Mouse (Mus musculus) bone marrow macrophage, adult 2 months (primary cell): ENCODE data around the gene Mapk9. TPM values are rescaled to one million over a fixed set of nuclear protein-coding genes. Genes with fewer than 3 reads are reported as not detected.

Experiments
- H3K27ac ChIP-seq: 2 replicates; pipeline ENCODE4 v1.5.1; 2012; ENCODE audit warnings: low read depth, low read length; ENCODE audit not compliant: insufficient read depth
- H3K4me1 ChIP-seq: 2 replicates; pipeline ENCODE4 v1.6.1; 2012; ENCODE audit warnings: low read length; ENCODE audit not compliant: control insufficient read depth, insufficient read depth
- H3K4me3 ChIP-seq: 2 replicates; pipeline ENCODE4 v1.5.1; 2012; ENCODE audit warnings: mild to moderate bottlenecking, low read length, moderate library complexity; ENCODE audit not compliant: insufficient read depth
- CTCF ChIP-seq: IDR thresholded peaks from 2 replicates; pipeline ENCODE4 v1.5.1; 2012; ENCODE audit warnings: low read depth, mild to moderate bottlenecking, low read length, moderate library complexity
- POLR2A ChIP-seq: IDR thresholded peaks from 2 replicates; pipeline ENCODE4 v1.6.1; 2012; ENCODE audit warnings: mild to moderate bottlenecking, low read depth, low read length, borderline replicate concordance
- polyA plus RNA-seq: library from polyadenylated mRNA; stranded (reverse); fragments of >200 nt; gene quantifications from 2 replicates; pipeline ENCODE4 v1.2.4, GENCODE M21; 2012; ENCODE audit not compliant: missing spikeins, insufficient read depth, insufficient read length

Gene Mapk9
- polyA plus RNA-seq, 1 experiment: 42.8 TPM

DNA sequence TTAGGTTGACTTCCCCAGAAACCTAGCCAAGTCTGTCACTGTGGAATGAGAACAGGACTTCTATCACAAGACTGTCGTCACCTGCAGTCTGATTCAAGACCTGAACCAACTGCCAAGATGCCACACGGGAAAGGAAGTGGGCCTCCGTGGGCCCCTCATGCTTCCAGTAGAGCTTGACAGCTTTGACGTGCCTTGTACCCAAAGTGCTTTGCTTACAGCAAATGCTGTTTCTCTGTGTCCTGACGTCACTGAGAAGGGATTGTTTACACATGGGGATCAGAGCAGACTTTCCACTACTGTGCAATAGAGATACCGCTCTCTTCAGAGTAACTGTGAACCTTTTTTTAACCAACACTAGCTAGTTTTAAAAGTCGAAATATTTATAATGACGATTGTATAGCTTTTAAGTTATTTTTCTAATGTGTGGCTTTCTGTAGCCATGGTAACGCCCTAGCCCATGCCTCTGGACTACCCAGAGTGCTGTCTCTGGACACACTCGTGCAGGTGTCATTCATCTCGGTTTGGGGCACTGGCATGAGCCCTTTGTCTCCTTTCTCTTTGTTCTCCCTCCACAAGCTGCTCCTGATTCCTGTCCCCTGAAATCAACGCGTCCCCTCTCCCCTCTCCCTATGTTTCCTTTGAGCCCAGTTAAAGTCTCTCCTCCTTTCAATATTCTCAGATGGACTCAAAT lies 8.7 kb upstream of the Mapk9 start:
- Histone ChIP-seq H3K4me3 (no peak overlapping the region), H3K4me1 (peaks cover 2% of the 10 kb centered on the region; the same call in 1 of the 2 replicates), H3K27ac (no peak overlapping the region)
- no peak for TF ChIP-seq CTCF
- TF ChIP-seq POLR2A: no peak

DNA sequence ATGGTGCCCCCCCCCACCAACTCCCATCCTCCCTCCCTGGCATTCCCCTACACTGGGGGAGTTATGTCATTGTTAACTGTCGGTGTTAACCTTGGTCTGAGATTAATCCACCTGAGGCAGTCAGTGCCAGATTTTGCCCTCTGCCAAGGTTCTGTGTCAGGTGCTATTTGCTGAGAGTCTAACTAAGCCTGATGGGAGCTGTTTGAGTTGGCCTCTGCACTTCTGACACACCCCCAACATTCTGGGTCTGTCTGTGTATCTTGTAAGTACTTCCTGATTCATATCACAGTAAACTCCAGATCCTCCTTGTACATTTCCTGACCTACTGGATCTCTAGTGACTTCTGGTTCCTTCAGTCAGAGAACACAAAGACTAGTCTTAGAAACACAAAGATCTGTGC lies 5.9 kb upstream of the Mapk9 start:
- Histone ChIP-seq H3K4me1 (peaks cover 6% of the 10 kb centered on the region), H3K4me3 (no peak overlapping the region), H3K27ac (no peak overlapping the region)
- TF ChIP-seq CTCF (no peak), POLR2A (no peak)

DNA sequence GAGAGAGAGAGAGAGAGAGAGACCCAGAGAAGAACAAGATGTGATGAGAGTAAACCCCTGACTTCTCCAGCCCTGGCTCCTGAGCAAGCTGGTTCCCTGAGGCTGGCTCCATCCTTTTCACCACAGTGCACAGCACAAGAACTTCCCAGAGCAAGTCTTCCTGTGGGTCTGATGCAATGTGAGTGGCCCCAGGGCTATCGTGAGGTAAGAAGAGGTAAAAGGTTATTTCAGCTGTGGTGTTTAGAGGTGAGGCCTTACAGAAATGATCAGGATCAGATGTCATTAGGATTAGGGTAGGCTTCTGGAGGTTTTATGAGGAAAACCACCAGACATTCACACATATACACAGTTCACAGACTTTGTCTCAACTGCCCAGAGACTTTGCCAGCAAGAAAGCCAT lies 4.7 kb upstream of the Mapk9 start:
- Histone ChIP-seq H3K4me3 (no peak overlapping the region), H3K27ac (no peak overlapping the region), H3K4me1 (peaks cover 10% of the 10 kb centered on the region)
- TF ChIP-seq POLR2A (no peak), CTCF (no peak)

DNA sequence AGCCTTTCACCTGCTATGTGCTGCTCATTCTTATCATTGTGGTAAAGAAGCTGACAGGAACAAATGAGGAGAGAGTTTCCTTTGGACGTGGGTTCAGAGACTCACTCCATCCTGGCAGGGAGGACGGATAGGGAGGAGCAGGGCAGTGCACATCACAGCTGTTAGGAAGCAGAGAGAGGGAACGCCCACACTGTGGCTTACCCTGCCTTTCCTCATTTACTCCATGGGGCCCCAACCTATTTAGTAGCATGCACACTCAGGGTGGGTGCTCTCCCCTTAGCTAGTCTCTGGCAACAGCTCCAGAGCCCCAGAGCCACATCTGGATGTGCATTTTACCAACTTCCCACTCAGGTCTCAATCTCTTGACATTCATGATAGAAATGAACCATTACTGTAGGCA lies 3.8 kb upstream of the Mapk9 start:
- TF ChIP-seq POLR2A (no peak), CTCF (no peak)
- no peak overlapping the region for H3K27ac ChIP-seq
- H3K4me1 ChIP-seq: peaks cover 10% of the 10 kb centered on the region
- no peak overlapping the region for H3K4me3 ChIP-seq

- Histone ChIP-seq H3K27ac (no peak overlapping the region), H3K4me3 (no peak overlapping the region), H3K4me1 (peaks cover 13% of the 10 kb centered on the region)
- TF ChIP-seq CTCF (no peak), POLR2A (no peak)
These were observed 2.2 kb upstream of the Mapk9 start for GRCm38 (mm10) chr11:49844311-49844710.

DNA sequence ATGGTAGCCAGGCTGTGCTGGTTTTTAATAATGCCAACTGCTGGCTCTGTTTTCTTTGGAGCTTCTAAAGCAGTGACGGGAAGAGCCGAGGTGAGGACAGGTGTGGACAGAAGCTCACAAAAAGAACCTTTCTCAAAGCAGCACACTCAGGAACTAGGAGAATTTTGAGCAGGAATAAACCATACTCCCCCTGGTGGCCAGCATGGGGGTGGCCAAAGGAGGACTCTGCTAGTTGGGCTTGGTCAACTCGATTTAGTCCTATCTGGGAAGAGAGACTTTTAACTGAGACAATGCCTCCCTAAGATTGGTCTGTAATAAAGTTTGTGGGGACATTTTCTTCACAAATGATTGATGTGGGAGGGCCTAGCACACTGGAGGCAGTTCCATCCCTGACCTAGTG lies 1.6 kb upstream of the Mapk9 start:
- no peak for TF ChIP-seq POLR2A
- peak; percentile 89 for TF ChIP-seq CTCF
- H3K4me1 ChIP-seq: peaks cover 13% of the 10 kb centered on the region
- peak overlapping the region; percentile 18; the same call in 1 of the 2 replicates for H3K27ac ChIP-seq
- H3K4me3 ChIP-seq: no peak overlapping the region

- Histone ChIP-seq H3K4me3 (peak overlapping the region; percentile 55), H3K4me1 (peaks cover 11% of the 10 kb centered on the region), H3K27ac (peak overlapping the region; percentile 45)
- TF ChIP-seq POLR2A: no peak
- TF ChIP-seq CTCF: no peak
These were observed 593 bp upstream of the Mapk9 start for GRCm38 (mm10) chr11:49845958-49846357.

DNA sequence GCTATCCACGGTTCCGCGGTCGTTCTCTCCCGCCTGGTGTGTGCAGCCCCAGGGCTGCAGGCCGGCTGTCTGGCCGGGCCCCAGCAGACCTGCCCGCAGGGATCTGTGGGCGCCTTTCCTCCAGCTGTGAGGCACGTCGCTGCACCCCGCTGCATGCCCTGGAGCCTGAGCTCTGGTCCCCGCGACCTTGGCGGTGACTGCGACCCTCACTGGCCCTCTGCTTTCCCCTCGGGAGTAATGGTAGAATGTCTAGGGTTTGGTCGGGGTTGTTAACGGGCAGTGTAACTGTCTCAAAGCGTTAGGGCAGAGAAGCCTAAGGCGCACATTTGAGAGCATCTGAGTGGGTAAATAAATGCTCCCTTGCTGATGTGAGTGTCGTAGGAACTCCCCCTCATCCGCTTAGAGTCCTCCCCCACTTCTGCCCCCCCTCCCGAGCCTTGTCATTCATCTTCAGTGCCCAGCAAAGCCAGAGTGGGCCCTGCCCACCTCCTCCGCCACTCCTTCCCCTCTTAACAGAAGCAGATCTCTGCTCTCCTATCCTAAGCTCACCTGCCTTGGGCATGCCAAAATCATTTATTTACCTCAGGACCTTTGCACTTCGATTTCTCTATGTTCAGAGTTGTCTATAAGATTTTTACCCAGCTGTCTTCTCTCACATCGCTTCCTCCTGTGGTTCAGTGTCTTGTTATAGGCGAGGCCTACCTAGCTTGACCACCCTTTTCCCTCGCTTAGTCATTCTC lies 690 bp downstream of the Mapk9 start:
- TF ChIP-seq CTCF: no peak
- no peak for TF ChIP-seq POLR2A
- Histone ChIP-seq H3K4me1 (peaks cover 11% of the 10 kb centered on the region), H3K4me3 (peak overlapping the region; percentile 90), H3K27ac (peak overlapping the region; percentile 52)

DNA sequence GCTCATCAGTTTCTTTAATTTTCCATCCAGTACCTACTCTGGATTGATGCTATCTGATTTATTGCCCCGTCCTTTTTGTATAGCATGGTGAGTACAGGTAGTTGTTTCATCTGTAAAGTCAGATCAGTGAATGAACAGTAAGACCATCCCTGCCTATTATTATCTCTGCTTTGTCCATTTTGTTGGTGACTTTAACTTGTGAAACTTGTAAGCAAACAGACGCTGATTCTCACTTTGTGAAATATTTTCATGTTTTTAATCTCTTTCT lies 1.2 kb downstream of the Mapk9 start:
- Histone ChIP-seq H3K4me1 (peaks cover 11% of the 10 kb centered on the region), H3K27ac (no peak overlapping the region), H3K4me3 (peak overlapping the region; percentile 90)
- no peak for TF ChIP-seq POLR2A
- no peak for TF ChIP-seq CTCF

- Histone ChIP-seq H3K4me3 (peak overlapping the region; percentile 34), H3K4me1 (peaks cover 11% of the 10 kb centered on the region), H3K27ac (peak overlapping the region; percentile 27)
- TF ChIP-seq POLR2A (no peak), CTCF (no peak)
These were observed 1.7 kb downstream of the Mapk9 start for GRCm38 (mm10) chr11:49848080-49848815.

GRCm38 (mm10) chr11:49850331-49850730 lies 3.8 kb downstream of the Mapk9 start:
- TF ChIP-seq CTCF (no peak), POLR2A (no peak)
- Histone ChIP-seq H3K27ac (no peak overlapping the region), H3K4me3 (no peak overlapping the region), H3K4me1 (peaks cover 11% of the 10 kb centered on the region)
